Mouse (Mus musculus): ENCODE data around the gene Arhgap10. TPM values are rescaled to one million over a fixed set of nuclear protein-coding genes. Genes with fewer than 3 reads are reported as not detected.

Arhgap10 gene
- polyA plus RNA-seq, 1 experiment from 2014 or later: 34.1 TPM

DNA sequence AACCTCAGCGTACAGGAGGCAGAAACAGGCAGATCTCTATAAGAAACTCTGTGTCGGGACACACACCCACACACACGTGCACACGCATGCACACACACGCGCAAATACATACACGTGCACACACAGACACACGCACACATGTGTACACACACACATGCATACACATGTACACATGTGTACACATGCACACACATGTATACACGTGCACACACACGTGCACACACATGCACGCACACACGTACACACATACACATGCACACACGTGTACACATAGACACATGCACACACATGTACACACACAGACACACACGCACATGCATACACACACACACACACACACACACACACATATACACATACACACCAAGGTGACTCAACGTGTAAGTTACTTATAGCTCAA is 106.5 kb downstream of the Arhgap10 start:
- Histone ChIP-seq H3K4me3 (replicated peaks) (no peak overlapping the region), H3K27ac (no peak overlapping the region), H3K4me1 (peaks cover 4% of the 10 kb centered on the region; the same call in 1 of the 2 replicates), H3K36me3 (peaks cover 74% of the 10 kb centered on the region), H3K9ac (no peak overlapping the region), H3K9me3 (replicated peaks) (no peaks in the 10 kb centered on the region), H3K27me3 (no peaks in the 10 kb centered on the region), H3K4me2 (no peak overlapping the region)
- no peak for ATAC-seq (replicated peaks; ENCODE audit: low FRiP score)
- 96% methylated on average over 15 of the region's 15 CpGs for WGBS

DNA sequence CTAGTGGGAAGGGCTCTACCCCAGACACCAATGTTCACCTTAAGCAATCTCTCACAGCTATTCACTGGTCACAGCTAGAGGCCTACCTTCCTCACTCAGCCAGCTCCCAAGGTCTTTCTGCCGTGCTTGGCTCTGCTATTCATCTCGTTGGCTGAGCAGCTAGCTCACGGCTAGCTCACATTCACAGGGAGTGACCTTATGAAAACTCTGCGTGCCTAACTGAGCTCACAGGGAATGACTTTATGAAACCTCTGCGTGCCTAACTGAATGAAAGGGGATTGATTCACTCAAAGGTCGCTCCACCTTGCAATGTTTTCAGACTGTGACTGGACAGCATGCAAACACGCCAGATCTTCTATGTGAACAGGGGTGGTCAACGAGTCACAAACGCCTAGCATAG is 107.4 kb downstream of the Arhgap10 start:
- 83% methylated on average over 9 of the region's 9 CpGs for WGBS
- peaks cover 73% of the 10 kb centered on the region for H3K36me3 ChIP-seq
- no peaks in the 10 kb centered on the region for H3K27me3 ChIP-seq
- H3K4me2 ChIP-seq: no peak overlapping the region
- no peak overlapping the region for H3K27ac ChIP-seq
- no peak overlapping the region for H3K4me3 ChIP-seq (replicated peaks)
- H3K9me3 ChIP-seq (replicated peaks): no peaks in the 10 kb centered on the region
- no peaks in the 10 kb centered on the region for H3K4me1 ChIP-seq
- no peak overlapping the region for H3K9ac ChIP-seq
- ATAC-seq (replicated peaks; ENCODE audit: low FRiP score): no peak

DNA sequence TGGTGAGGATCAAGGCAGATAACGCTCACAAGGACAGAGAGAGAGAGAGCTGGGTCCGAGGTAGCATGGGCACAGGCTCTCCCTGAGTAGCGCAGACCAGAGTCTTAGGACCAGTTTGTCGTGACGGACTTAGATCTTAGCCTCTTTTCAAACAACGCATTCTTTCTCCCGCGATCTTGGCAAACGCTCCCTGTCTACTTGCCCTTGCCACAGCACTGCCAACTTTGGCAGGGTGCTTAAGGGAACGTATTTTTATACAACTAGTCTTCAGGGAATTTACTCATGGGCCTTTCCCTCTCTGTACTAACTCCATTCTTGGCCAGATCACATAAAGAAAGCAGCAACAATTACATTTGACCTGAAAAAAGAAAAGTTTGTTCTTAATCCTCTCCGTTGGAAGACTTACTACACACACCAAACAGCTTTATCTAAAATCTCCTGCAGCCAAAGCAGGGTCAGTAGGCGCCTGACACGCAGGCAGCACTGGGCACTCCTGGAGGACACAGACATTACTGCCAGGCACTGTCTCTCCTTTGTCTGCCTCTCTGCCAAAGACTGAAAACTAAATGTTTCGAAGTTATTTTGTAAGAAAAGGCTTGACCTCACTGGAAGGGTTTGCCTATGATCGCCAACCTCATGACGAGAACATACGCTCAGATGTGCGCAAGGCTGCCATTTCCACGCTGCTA is 109.1 kb downstream of the Arhgap10 start:
- no peaks in the 10 kb centered on the region for H3K4me1 ChIP-seq
- H3K36me3 ChIP-seq: peaks cover 66% of the 10 kb centered on the region
- no peak overlapping the region for H3K9ac ChIP-seq
- 93% methylated on average over 19 of the region's 19 CpGs for WGBS
- H3K27me3 ChIP-seq: no peaks in the 10 kb centered on the region
- H3K4me2 ChIP-seq: no peak overlapping the region
- H3K27ac ChIP-seq: no peak overlapping the region
- no peak overlapping the region for H3K4me3 ChIP-seq (replicated peaks)
- H3K9me3 ChIP-seq (replicated peaks): no peaks in the 10 kb centered on the region
- ATAC-seq (replicated peaks; ENCODE audit: low FRiP score): no peak

DNA sequence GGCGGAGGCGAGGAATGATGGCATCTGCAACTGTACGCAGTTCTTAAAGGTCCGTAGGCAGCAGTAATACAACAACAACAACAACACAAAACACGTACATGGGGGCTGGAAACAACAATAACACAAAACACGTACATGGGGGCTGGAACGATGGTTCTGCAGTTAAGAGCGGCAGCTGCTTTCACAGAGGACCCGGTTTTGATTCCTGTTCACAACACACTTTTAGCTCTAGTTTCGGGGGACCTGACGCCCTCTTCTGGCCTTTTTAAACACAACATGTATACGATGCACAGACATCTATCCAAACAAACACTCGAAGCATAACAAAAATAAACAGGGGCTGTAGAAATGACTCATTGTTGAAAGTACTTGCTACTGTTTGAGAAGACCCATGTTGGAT is 110.9 kb downstream of the Arhgap10 start:
- Histone ChIP-seq H3K4me3 (replicated peaks) (no peak overlapping the region), H3K4me2 (no peak overlapping the region), H3K36me3 (peaks cover 58% of the 10 kb centered on the region), H3K4me1 (no peaks in the 10 kb centered on the region), H3K27me3 (no peaks in the 10 kb centered on the region), H3K9me3 (replicated peaks) (no peaks in the 10 kb centered on the region), H3K9ac (no peak overlapping the region), H3K27ac (no peak overlapping the region)
- WGBS: 92% methylated on average over 13 of the region's 13 CpGs
- no peak for ATAC-seq (replicated peaks; ENCODE audit: low FRiP score)

DNA sequence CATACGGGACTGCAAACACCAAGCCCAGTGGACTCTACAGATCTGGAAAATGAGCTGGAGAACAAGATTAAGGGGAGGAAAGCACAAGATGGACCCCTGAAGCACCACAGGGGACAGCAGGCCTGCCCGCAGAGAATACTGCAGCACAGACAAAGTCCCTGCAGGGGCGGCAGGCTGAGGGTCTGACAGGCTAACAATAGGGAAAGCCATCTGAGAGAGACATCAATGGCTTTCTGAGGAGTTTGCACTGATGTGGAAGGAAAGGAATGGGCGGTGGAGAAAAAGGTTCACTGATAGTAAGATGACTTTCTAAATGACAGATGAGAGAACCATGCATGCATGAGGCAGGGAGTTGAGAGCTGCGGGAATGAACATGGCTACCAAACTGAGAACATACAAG is 111.3 kb downstream of the Arhgap10 start:
- no peak overlapping the region for H3K9ac ChIP-seq
- no peak for ATAC-seq (replicated peaks; ENCODE audit: low FRiP score)
- no peaks in the 10 kb centered on the region for H3K27me3 ChIP-seq
- H3K4me1 ChIP-seq: no peaks in the 10 kb centered on the region
- H3K4me2 ChIP-seq: no peak overlapping the region
- 91% methylated on average over 5 of the region's 5 CpGs for WGBS
- no peak overlapping the region for H3K27ac ChIP-seq
- no peak overlapping the region for H3K4me3 ChIP-seq (replicated peaks)
- no peaks in the 10 kb centered on the region for H3K9me3 ChIP-seq (replicated peaks)
- peaks cover 54% of the 10 kb centered on the region for H3K36me3 ChIP-seq

DNA sequence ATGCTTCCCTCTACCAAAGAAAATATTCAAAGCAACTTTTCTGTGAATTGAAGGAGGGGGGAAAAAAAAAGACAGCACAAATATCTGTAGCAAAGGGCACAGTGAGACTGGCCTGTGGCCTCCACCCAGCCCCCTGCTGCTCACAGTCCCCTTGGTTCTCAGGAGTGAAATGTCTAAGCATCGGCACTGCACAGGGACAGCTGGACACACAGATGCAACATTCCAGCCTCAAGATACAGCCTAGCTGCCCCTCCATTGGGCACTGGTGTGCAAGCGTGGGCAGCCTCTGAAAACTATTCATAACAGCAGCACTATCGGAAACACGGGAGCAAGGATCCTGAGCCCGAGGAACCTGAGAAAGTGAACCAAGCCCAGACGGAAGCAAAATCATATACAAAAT is 113.7 kb downstream of the Arhgap10 start:
- no peaks in the 10 kb centered on the region for H3K27me3 ChIP-seq
- no peak overlapping the region for H3K27ac ChIP-seq
- WGBS: 79% methylated on average over 6 of the region's 6 CpGs
- H3K4me3 ChIP-seq (replicated peaks): no peak overlapping the region
- no peaks in the 10 kb centered on the region for H3K9me3 ChIP-seq (replicated peaks)
- H3K4me2 ChIP-seq: no peak overlapping the region
- ATAC-seq (replicated peaks; ENCODE audit: low FRiP score): no peak
- no peaks in the 10 kb centered on the region for H3K4me1 ChIP-seq
- H3K9ac ChIP-seq: no peak overlapping the region
- peaks cover 40% of the 10 kb centered on the region for H3K36me3 ChIP-seq

DNA sequence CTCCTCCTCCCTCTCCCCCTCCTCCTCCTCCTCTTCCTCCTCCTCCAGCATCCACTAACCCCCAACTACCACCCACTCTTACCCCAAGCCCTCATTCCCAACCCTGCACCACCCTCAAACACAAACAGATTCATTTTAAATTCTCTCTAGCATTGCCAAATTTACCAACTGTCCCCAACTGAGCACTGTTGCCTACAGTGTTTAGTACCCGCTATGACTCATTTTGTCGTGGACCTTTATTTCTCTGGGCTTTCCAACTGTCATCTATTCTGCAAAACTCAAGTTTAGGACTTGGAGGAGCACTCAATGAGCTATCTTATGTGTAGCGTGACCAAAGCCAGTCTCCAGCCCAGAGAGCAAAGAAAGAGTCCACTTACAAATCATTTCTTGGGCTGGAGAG is 115.8 kb downstream of the Arhgap10 start:
- Histone ChIP-seq H3K36me3 (peaks cover 42% of the 10 kb centered on the region), H3K27me3 (no peaks in the 10 kb centered on the region), H3K9ac (no peak overlapping the region), H3K4me1 (no peaks in the 10 kb centered on the region), H3K4me3 (replicated peaks) (no peak overlapping the region), H3K4me2 (no peak overlapping the region), H3K27ac (no peak overlapping the region), H3K9me3 (replicated peaks) (peaks cover 4% of the 10 kb centered on the region)
- 92% methylated on average over 3 of the region's 3 CpGs for WGBS
- no peak for ATAC-seq (replicated peaks; ENCODE audit: low FRiP score)

DNA sequence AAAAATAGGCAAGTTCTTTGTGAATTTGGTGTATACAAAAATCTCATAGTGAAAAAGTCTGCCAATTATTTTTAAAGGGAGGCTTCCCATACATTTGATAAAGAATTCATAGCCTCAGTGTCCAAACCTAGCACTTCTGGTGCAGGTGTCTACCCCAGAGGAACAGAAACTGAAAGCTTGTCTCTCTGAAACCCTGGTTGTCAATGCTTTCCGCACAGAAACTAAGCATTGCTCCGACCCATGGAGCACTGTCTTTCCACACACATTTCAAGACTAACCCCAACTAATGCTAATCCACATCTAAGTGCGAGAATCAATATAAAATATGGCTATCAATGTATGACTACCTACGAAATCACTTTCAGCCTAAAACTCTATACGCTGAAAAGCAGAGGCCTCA is 116.6 kb downstream of the Arhgap10 start:
- Histone ChIP-seq H3K36me3 (peaks cover 45% of the 10 kb centered on the region), H3K9me3 (replicated peaks) (peaks cover 9% of the 10 kb centered on the region), H3K4me3 (replicated peaks) (no peak overlapping the region), H3K4me1 (no peaks in the 10 kb centered on the region), H3K27ac (no peak overlapping the region), H3K9ac (no peak overlapping the region), H3K27me3 (no peaks in the 10 kb centered on the region), H3K4me2 (no peak overlapping the region)
- ATAC-seq (replicated peaks; ENCODE audit: low FRiP score): no peak
- WGBS: 90% methylated on average over 5 of the region's 5 CpGs

DNA sequence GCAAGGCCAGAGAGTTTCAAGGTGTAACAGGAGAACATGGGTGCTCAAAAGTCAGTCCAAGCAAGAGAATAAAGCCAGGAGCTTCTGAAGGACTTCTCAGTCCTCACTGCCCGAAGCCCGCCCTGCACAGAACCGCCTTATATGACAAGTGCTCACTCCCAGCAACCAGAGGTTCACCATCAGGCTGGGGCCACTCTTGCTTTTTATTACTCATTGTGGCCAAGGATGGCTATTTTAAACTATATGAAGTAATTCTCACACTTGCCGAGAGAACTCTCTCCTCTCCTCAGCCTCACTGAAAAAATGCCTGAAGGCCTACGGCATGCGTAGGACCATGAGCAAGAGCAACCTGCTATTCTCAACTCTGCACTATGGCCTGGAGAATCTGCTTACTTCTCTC is 133.7 kb downstream of the Arhgap10 start:
- Histone ChIP-seq H3K9me3 (replicated peaks) (no peaks in the 10 kb centered on the region), H3K27me3 (no peaks in the 10 kb centered on the region), H3K4me1 (no peaks in the 10 kb centered on the region), H3K4me3 (replicated peaks) (no peak overlapping the region), H3K4me2 (no peak overlapping the region), H3K36me3 (peaks cover 49% of the 10 kb centered on the region), H3K9ac (no peak overlapping the region), H3K27ac (no peak overlapping the region)
- 85% methylated on average over 6 of the region's 6 CpGs for WGBS
- no peak for ATAC-seq (replicated peaks; ENCODE audit: low FRiP score)

DNA sequence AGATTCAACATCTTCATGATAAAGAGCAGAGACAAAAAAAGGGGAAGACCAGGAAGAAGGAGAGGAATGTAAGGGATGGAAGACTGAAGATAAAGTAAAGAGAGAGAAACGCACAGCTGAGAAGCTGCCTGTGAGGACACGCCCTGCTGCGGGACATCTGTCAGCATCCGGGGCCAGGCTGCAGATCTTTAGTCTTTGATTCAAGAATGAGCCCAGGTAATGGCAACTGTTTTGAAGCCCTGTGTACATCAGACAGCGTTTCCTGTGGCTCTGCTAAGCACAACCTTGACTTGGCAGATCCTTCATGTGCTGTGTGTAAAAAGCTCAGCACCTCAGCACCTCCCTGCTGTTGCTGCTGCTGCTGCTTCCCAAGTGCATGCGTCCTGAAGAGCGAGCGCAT is 134.1 kb downstream of the Arhgap10 start:
- no peak overlapping the region for H3K9ac ChIP-seq
- H3K4me3 ChIP-seq (replicated peaks): no peak overlapping the region
- no peaks in the 10 kb centered on the region for H3K4me1 ChIP-seq
- ATAC-seq (replicated peaks; ENCODE audit: low FRiP score): no peak
- H3K9me3 ChIP-seq (replicated peaks): no peaks in the 10 kb centered on the region
- 87% methylated on average over 8 of the region's 8 CpGs for WGBS
- peaks cover 53% of the 10 kb centered on the region for H3K36me3 ChIP-seq
- no peak overlapping the region for H3K27ac ChIP-seq
- H3K27me3 ChIP-seq: no peaks in the 10 kb centered on the region
- H3K4me2 ChIP-seq: no peak overlapping the region

DNA sequence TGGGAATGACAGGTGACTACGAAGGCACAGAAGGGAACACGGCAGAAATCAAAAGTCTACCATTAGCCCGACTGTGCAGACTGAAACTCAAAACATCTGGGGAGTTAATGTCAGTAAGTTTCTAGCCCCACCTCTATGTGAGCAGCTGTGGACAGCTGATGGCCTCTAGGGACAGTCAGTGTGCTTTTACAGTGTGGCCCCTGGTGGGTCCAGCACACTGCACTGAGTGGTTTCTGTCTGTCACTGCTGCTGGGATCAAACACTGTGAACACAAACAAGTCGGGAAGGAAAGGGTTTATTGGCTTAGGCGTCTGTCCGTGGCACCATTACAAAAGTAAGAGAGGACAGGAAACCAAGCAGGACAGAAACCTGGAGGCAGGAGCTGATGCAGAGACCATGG is 136.9 kb downstream of the Arhgap10 start:
- Histone ChIP-seq H3K36me3 (peaks cover 46% of the 10 kb centered on the region), H3K27ac (no peak overlapping the region), H3K9ac (no peak overlapping the region), H3K4me2 (no peak overlapping the region), H3K27me3 (no peaks in the 10 kb centered on the region), H3K4me3 (replicated peaks) (no peak overlapping the region), H3K9me3 (replicated peaks) (no peaks in the 10 kb centered on the region), H3K4me1 (no peaks in the 10 kb centered on the region)
- 64% methylated on average over 6 of the region's 6 CpGs for WGBS
- ATAC-seq (replicated peaks; ENCODE audit: low FRiP score): no peak

DNA sequence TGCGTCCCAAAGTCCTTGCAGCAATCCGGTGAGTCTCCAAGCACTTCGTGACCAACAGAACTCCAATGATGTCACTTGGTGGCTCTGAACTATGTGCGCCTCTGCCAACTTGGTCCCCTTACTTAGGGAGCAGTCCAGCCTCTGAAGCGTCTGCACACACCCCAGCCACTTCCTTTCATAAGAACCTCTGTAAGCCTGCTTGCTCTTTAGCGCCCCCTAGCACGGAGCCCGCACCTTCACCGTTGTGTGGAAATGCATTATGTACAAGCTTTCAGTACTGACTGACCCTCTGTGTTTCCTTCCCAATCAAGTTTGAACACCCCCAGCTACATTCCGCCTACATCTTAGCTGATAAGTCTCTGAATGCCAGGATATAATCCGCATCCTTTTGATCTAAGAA is 138.5 kb downstream of the Arhgap10 start:
- no peak overlapping the region for H3K9ac ChIP-seq
- no peaks in the 10 kb centered on the region for H3K27me3 ChIP-seq
- whole genome bisulfite sequencing: 66% methylated on average over 11 of the region's 11 CpGs
- H3K4me1 ChIP-seq: no peaks in the 10 kb centered on the region
- H3K4me2 ChIP-seq: no peak overlapping the region
- no peak for ATAC-seq (replicated peaks; ENCODE audit: low FRiP score)
- H3K36me3 ChIP-seq: peaks cover 39% of the 10 kb centered on the region
- no peak overlapping the region for H3K4me3 ChIP-seq (replicated peaks)
- no peak overlapping the region for H3K27ac ChIP-seq
- no peaks in the 10 kb centered on the region for H3K9me3 ChIP-seq (replicated peaks)

DNA sequence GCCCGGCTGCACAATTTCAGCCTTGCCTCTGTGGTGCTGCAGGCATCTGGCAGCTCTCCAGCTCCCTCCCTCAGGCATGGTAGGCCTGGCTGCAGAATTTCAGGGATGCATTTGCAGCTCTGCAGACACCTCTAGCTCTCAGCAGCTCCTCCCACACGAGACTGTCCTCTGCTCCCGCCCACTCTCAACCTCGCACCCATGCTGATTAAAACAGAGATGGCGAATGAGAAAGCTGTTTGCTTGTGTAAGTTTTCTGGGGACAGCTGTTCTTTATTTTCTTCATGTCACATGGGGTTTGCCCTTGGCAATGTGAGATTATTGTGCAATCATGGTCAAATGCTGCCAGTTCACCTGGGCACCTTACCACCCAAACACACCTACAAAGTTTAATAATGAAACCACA is 141.3 kb downstream of the Arhgap10 start:
- Histone ChIP-seq H3K9me3 (replicated peaks) (no peaks in the 10 kb centered on the region), H3K36me3 (peaks cover 37% of the 10 kb centered on the region), H3K4me2 (no peak overlapping the region), H3K4me3 (replicated peaks) (no peak overlapping the region), H3K4me1 (no peaks in the 10 kb centered on the region), H3K9ac (no peak overlapping the region), H3K27me3 (no peaks in the 10 kb centered on the region), H3K27ac (no peak overlapping the region)
- peak; percentile 65; the same call in 1 of the 2 replicates for ATAC-seq (replicated peaks; ENCODE audit: low FRiP score)
- WGBS: 26% methylated on average over 5 of the region's 5 CpGs

Measured in kidney, embryonic 15.5 days (tissue).